16 mouse cellular contexts compared by ENCODE assay signal in genomic region chr5:79083170-79083569, GRCm38 (mm10).
DNase-seq lines count a peak whose midpoint lies in the region.
"Had no signal": no experiment of that assay in that cellular context is flagged by ENCODE, and none has a peak within 500 bp of the region (broad histone marks: within the 10 kb centered on the region; RNA-seq: fewer than 3 reads in every experiment).

No protein-coding gene starts in this region.

- DNase-seq in frontal cortex, adult 2 months (ENCODE audit: extremely low spot score in 1 of 2, low spot score in 1 of 2): peak; percentile 2 to 15
- DNase-seq in frontal cortex, postnatal 25 days (ENCODE audit: low spot score in 2 of 2): no peak
- DNase-seq in right cerebral cortex, adult 2 months (ENCODE audit: low spot score in 2 of 2): peak; percentile 3 to 7
- no peak for DNase-seq in right cerebral cortex, postnatal 4 days
- peak; percentile 40 for DNase-seq in telencephalon, adult 2 months (ENCODE audit: low read depth, low spot score)
- no peak for DNase-seq in adrenal gland, adult (ENCODE audit: inconsistent age in 2 of 2, low spot score in 1 of 2)
- DNase-seq: adrenal gland, adult 8-10 months; adrenal gland, postnatal 14 days; adrenal gland, postnatal 36 days; cerebellum, adult 11 months; cerebellum, adult 18-20 months; cerebellum, adult 8-10 months; cerebellum, adult 9-11 months; cerebellum, postnatal 14 days; cerebellum, postnatal 36 days; embryo, embryonic 11 days had no signal

Comparison
In these comparisons a context has a peak if more than half of its experiments do, and no peak if none do; other contexts are left out.
1. DNase-seq: peak in frontal cortex, adult 2 months (2 of 2), right cerebral cortex, adult 2 months (2 of 2) and telencephalon, adult 2 months (single experiment); none in frontal cortex, postnatal 25 days (0 of 2), right cerebral cortex, postnatal 4 days (single experiment) and adrenal gland, adult (0 of 2).